Mouse (Mus musculus): Measurements from ENCODE around the gene Fah.

GRCm38 (mm10) chr7:84566200-84566599 is 40.3 kb downstream of the Fah start:
- no peak for TF ChIP-seq CTCF (IDR thresholded peaks at IDR 0.05; ENCODE audit: low read depth, low read length)
- no peak for TF ChIP-seq GATA1 (IDR thresholded peaks at IDR 0.05; ENCODE audit: borderline replicate concordance, low read length)
- no peak for TF ChIP-seq TAL1 (conservative IDR thresholded peaks at IDR 0.05; ENCODE audit: low read depth, low read length)
- no peak for TF ChIP-seq POLR2AphosphoS5 (IDR thresholded peaks at IDR 0.05; ENCODE audit: insufficient replicate concordance, low read depth, low read length)
- TF ChIP-seq GATA2 (IDR thresholded peaks at IDR 0.05; ENCODE audit: borderline replicate concordance, low read depth, low read length) = no peak
